Mouse (Mus musculus) hindbrain, embryonic 14.5 days (tissue): Measurements from ENCODE around the gene Egflam. TPM values are rescaled to one million over a fixed set of nuclear protein-coding genes. Genes with fewer than 3 reads are reported as not detected.

Experiments
- ATAC-seq: fragments of 200-750 bp; cut with Nextera tagmentation; 2 replicates; pipeline ENCODE4 v1.8.0; 2017; ENCODE audit warnings: moderate number of reproducible peaks, mild to moderate bottlenecking, moderate TSS enrichment, moderate library complexity; ENCODE audit not compliant: low FRiP score
- DNase-seq: peaks from one replicate; pipeline ENCODE4 v3.0.0-alpha.2; 2015; ENCODE audit warnings: low spot score
- H3K27ac ChIP-seq: fragments of 300-500 bp; sonication (generic); 2 replicates; pipeline ENCODE4 v1.5.1; 2014; ENCODE audit warnings: mild to moderate bottlenecking, moderate library complexity
- H3K27me3 ChIP-seq: fragments of 300-500 bp; sonication (generic); 2 replicates; pipeline ENCODE4 v1.6.1; 2014; ENCODE audit warnings: mild to moderate bottlenecking, low read length, mixed read lengths; ENCODE audit not compliant: control insufficient read depth, insufficient read depth
- H3K36me3 ChIP-seq: fragments of 300-500 bp; sonication (generic); replicated peaks from 2 replicates; pipeline ENCODE4 v1.6.1; 2014; ENCODE audit not compliant: control insufficient read depth, insufficient read depth
- H3K4me1 ChIP-seq: fragments of 300-500 bp; sonication (generic); replicated peaks from 2 replicates; pipeline ENCODE4 v1.6.1; 2014; ENCODE audit warnings: antibody characterized with exemption, low read length, mixed read lengths; ENCODE audit not compliant: control insufficient read depth, insufficient read depth
- H3K4me2 ChIP-seq: fragments of 300-500 bp; sonication (generic); replicated peaks from 2 replicates; pipeline ENCODE4 v1.6.1; 2014; ENCODE audit warnings: mild to moderate bottlenecking, moderate library complexity
- H3K4me3 ChIP-seq: fragments of 300-500 bp; sonication (generic); replicated peaks from 2 replicates; pipeline ENCODE4 v1.5.1; 2014; ENCODE audit warnings: mild to moderate bottlenecking, low read length
- H3K9ac ChIP-seq: fragments of 300-500 bp; sonication (generic); 2 replicates; pipeline ENCODE4 v1.6.1; 2014
- H3K9me3 ChIP-seq: fragments of 300-500 bp; sonication (generic); 2 replicates; pipeline ENCODE4 v1.6.1; 2016; ENCODE audit warnings: low read length; ENCODE audit not compliant: control insufficient read depth
- WGBS: fragments of 180-500 bp; shearing (Covaris S2); extraction: QIAGEN DNeasy Blood & Tissue Kit; methylation state at CpG from one replicate; pipeline ENCODE4 v1.1.7; 2014; 5-methylcytosine and 5-hydroxymethylcytosine counted together
- polyA plus RNA-seq: library from polyadenylated mRNA; unstranded; fragments of >200 nt; fragmentation: Nextera tagmentation; extraction: Ambion mirVana; gene quantifications from 2 replicates; pipeline ENCODE4 v1.2.1, GENCODE M21; 2014

Gene Egflam
- polyA plus RNA-seq, 1 experiment from 2014 or later, result 15.1 TPM

- DNase-seq, result no peak
- H3K36me3 ChIP-seq, result no peaks in the 10 kb centered on the region
These were observed 200.3 kb downstream of the Egflam start for GRCm38 (mm10) chr15:7197652-7198445.

GRCm38 (mm10) chr15:7194748-7195221 lies 203.4 kb downstream of the Egflam start:
- H3K4me1 ChIP-seq, result peaks cover 52% of the 10 kb centered on the region
- H3K9me3 ChIP-seq, result no peaks in the 10 kb centered on the region
- H3K9ac ChIP-seq, result no peak overlapping the region
- DNase-seq (peak; percentile 61), ATAC-seq (peak; percentile 81)
- no peak overlapping the region for H3K4me2 ChIP-seq
- no peaks in the 10 kb centered on the region for H3K27me3 ChIP-seq
- H3K36me3 ChIP-seq, result peaks cover 21% of the 10 kb centered on the region
- no peak overlapping the region for H3K4me3 ChIP-seq
- WGBS, result 15% methylated on average over 6 of the region's 6 CpGs
- peak overlapping the region; percentile 80 for H3K27ac ChIP-seq

More at GRCm38 (mm10) chr15:7197652-7198445, 200.3 kb downstream of the Egflam start:
- Histone ChIP-seq H3K27ac (peak overlapping the region; percentile 70), H3K4me3 (no peak overlapping the region), H3K9me3 (no peaks in the 10 kb centered on the region), H3K4me2 (no peak overlapping the region), H3K9ac (no peak overlapping the region), H3K4me1 (peaks cover 61% of the 10 kb centered on the region), H3K27me3 (no peaks in the 10 kb centered on the region)
- 54% methylated on average over 3 of the region's 3 CpGs for WGBS
- no peak for ATAC-seq

GRCm38 (mm10) chr15:7194147-7194720 lies 204.0 kb downstream of the Egflam start:
- Histone ChIP-seq H3K4me3 (no peak overlapping the region), H3K9me3 (no peaks in the 10 kb centered on the region), H3K9ac (no peak overlapping the region), H3K4me1 (peaks cover 46% of the 10 kb centered on the region), H3K27ac (peak overlapping the region; percentile 80), H3K27me3 (no peaks in the 10 kb centered on the region), H3K36me3 (peaks cover 24% of the 10 kb centered on the region), H3K4me2 (peak overlapping the region; percentile 15)
- ATAC-seq (peak; percentile 33), DNase-seq (peak; percentile 58)
- WGBS, result 9% methylated on average over 13 of the region's 13 CpGs

GRCm38 (mm10) chr15:7192582-7192981 lies 205.6 kb downstream of the Egflam start:
- H3K9me3 ChIP-seq, result no peaks in the 10 kb centered on the region
- no peak overlapping the region for H3K27ac ChIP-seq
- DNase-seq, result no peak
- no peak for ATAC-seq
- H3K27me3 ChIP-seq, result no peaks in the 10 kb centered on the region
- H3K4me1 ChIP-seq, result peaks cover 36% of the 10 kb centered on the region
- WGBS, result 94% methylated on average over 2 of the region's 2 CpGs
- H3K4me2 ChIP-seq, result no peak overlapping the region
- H3K4me3 ChIP-seq, result no peak overlapping the region
- no peak overlapping the region for H3K9ac ChIP-seq
- peaks cover 24% of the 10 kb centered on the region for H3K36me3 ChIP-seq

- Histone ChIP-seq H3K36me3 (peaks cover 29% of the 10 kb centered on the region), H3K4me1 (peaks cover 25% of the 10 kb centered on the region), H3K9me3 (no peaks in the 10 kb centered on the region), H3K27me3 (no peaks in the 10 kb centered on the region), H3K4me2 (no peak overlapping the region), H3K9ac (no peak overlapping the region), H3K27ac (no peak overlapping the region), H3K4me3 (no peak overlapping the region)
- WGBS, result 89% methylated on average over 4 of the region's 4 CpGs
- DNase-seq (no peak), ATAC-seq (no peak)
These were observed 207.1 kb downstream of the Egflam start for GRCm38 (mm10) chr15:7191074-7191473.

GRCm38 (mm10) chr15:7189678-7190454 lies 208.3 kb downstream of the Egflam start:
- Histone ChIP-seq H3K27ac (no peak overlapping the region), H3K4me1 (peaks cover 13% of the 10 kb centered on the region), H3K9me3 (no peaks in the 10 kb centered on the region), H3K9ac (no peak overlapping the region), H3K4me2 (no peak overlapping the region), H3K4me3 (no peak overlapping the region), H3K36me3 (peaks cover 41% of the 10 kb centered on the region), H3K27me3 (no peaks in the 10 kb centered on the region)
- DNase-seq, result no peak
- 91% methylated on average over 22 of the region's 22 CpGs for WGBS
- ATAC-seq, result no peak

- H3K4me3 ChIP-seq, result no peak overlapping the region
- ATAC-seq (no peak), DNase-seq (no peak)
- H3K4me2 ChIP-seq, result no peak overlapping the region
- 86% methylated on average over 6 of the region's 6 CpGs for WGBS
- no peak overlapping the region for H3K9ac ChIP-seq
- no peaks in the 10 kb centered on the region for H3K9me3 ChIP-seq
- no peaks in the 10 kb centered on the region for H3K4me1 ChIP-seq
- no peak overlapping the region for H3K27ac ChIP-seq
- H3K27me3 ChIP-seq, result no peaks in the 10 kb centered on the region
- H3K36me3 ChIP-seq, result peaks cover 46% of the 10 kb centered on the region
These were observed 210.5 kb downstream of the Egflam start for GRCm38 (mm10) chr15:7187682-7188081.

- Histone ChIP-seq H3K36me3 (peaks cover 27% of the 10 kb centered on the region), H3K9ac (no peak overlapping the region), H3K9me3 (no peaks in the 10 kb centered on the region), H3K4me1 (no peaks in the 10 kb centered on the region), H3K4me3 (no peak overlapping the region), H3K27ac (no peak overlapping the region), H3K27me3 (no peaks in the 10 kb centered on the region), H3K4me2 (no peak overlapping the region)
- no peak for DNase-seq
- 50% methylated on average over 6 of the region's 6 CpGs for WGBS
- no peak for ATAC-seq
These were observed 217.6 kb downstream of the Egflam start for GRCm38 (mm10) chr15:7180576-7180975.

GRCm38 (mm10) chr15:7173776-7174175 lies 224.4 kb downstream of the Egflam start:
- no peak for DNase-seq
- no peak for ATAC-seq
- 87% methylated on average over 8 of the region's 8 CpGs for WGBS

More at GRCm38 (mm10) chr15:7173776-7174175, 224.4 kb downstream of the Egflam start:
- Histone ChIP-seq H3K4me2 (no peak overlapping the region), H3K27me3 (no peaks in the 10 kb centered on the region), H3K9me3 (no peaks in the 10 kb centered on the region), H3K9ac (no peak overlapping the region), H3K36me3 (peaks cover 26% of the 10 kb centered on the region), H3K4me3 (no peak overlapping the region), H3K27ac (no peak overlapping the region), H3K4me1 (no peaks in the 10 kb centered on the region)
